Mouse (Mus musculus) right cerebral cortex, postnatal 4 days (tissue): ENCODE results near the gene Rpl36.

Source experiments
- DNase-seq: peaks from one replicate; pipeline ENCODE4 v3.0.0-alpha.2; 2022

Rpl36 gene

DNA sequence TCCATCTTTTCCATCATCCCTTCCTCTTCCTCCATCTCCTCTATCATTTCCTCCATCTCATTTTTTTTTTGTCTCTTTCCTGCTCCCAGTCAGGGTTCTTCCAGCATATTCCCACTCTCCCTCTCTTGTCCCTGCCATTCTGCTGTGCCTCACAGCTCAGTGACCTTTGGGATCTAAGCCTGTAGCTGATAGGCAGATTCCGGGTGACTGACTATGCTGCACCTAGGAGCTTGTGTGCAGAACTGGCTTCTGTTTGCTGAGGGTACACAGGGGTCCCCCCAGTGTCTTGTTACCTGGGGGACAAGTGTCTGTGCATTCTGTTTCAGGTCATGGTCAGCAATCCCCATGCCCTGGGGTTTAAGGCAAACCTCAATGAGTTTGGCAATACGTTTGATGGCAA lies 41.6 kb downstream of the Rpl36 start:
- no peak for DNase-seq

DNA sequence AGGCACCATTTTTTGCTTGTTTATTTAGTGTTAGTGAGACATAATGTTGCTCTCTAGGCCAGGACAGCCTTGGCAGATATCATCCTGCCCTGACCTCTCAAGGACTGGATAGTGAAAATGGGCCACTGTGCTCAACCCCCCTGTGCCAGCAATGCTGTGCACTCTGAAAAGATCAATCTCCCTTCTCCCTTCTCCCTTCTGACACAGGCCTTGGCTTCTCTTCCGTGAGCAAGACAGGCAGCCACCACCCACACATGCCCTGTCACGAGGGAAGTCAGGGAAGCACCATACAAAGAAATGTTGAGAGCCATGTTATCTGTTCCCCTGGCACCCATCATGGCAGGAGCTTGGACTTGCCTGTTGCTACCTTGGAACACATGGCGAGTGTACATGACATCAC lies 42.1 kb downstream of the Rpl36 start:
- no peak for DNase-seq

DNA sequence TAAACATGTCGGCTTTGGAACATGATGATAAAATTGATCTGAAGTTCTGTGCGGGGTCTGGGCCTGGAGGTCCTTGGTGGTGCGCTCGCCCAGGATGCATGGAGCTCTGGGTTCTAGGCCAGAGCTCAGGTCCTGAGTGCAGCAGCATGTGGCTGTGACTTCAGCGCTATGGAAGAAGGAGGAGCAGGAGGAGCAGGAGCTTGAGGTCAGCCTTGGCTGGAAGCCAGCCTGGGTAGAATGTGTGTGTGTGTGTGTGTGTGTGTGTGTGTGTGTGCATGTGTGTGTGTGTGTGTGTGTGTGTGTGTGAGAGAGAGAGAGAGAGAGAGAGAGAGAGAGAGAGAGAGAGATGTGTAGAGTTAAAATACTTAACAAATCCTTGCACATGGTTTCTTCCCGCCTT lies 43.0 kb downstream of the Rpl36 start:
- no peak for DNase-seq

DNA sequence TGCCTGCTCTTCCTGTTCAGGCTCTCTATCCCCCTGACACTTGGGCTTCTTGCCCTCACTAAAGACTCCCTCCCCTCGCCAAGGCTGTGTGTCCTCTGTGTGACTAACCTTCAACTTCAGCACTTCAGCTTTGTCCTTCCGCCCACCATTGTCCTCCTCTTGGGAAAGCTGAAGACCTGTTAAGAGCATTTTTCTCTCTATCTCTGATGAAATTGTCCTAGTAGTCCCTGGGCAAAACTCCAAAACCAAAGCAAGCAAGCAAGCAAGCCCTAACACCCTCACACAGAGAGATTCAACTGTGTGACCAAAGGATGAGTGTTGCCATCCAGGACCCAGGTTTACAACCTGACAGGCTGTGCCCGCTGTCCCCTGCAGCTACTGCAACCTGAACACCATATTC lies 50.4 kb downstream of the Rpl36 start:
- no peak for DNase-seq
